Mouse (Mus musculus) lung, postnatal 4 days (tissue): ENCODE results near the gene Tnr.

Experiments
- DNase-seq, 2 experiments: peaks; one replicate each; pipeline ENCODE4 v3.0.0; 2021

Tnr gene

DNA sequence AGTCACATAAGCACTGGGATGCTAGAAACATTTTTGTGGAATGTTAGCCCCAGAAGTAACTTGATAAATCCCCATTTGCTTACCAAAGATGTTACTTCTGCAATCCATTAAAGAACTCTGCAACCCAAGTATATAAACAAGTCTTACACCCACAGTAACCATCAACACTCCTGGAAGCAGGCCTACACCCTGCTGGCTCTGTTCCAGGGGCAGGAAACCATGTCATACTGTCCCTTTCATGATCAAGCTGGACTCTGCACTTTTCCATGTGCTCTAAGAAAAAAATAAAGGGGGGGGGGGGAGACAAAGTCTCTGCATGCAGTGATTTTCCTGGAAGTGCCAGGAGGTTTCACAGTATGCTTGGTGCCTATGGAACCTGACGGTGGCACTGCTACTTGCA is 456.8 kb downstream of the Tnr start:
- peak in 1 of 2 experiments; percentile 36 for DNase-seq
